Mouse (Mus musculus) liver, embryonic 14.5 days (tissue): Measurements from ENCODE around the gene St6galnac3. TPM values are rescaled to one million over a fixed set of nuclear protein-coding genes. Genes with fewer than 3 reads are reported as not detected.

ENCODE experiments used
- ATAC-seq: fragments of 200-750 bp; cut with Nextera tagmentation; 2 replicates; pipeline ENCODE4 v1.8.0; 2017; ENCODE audit warnings: moderate number of reproducible peaks, mild to moderate bottlenecking, moderate library complexity; ENCODE audit not compliant: insufficient read depth
- DNase-seq, 3 experiments: peaks; one replicate each; pipeline ENCODE4 v3.0.0-alpha.2; 2012 to 2013; ENCODE audit warnings: low read depth in 3 of 3, low spot score in 3 of 3
- H3K27ac ChIP-seq: fragments of 300-500 bp; sonication (generic); 2 replicates; pipeline ENCODE4 v1.5.1; 2014; ENCODE audit warnings: moderate library complexity, mild to moderate bottlenecking, control low read depth, inconsistent platforms
- H3K27me3 ChIP-seq: fragments of 300-500 bp; sonication (generic); 2 replicates; pipeline ENCODE4 v1.6.1; 2014; ENCODE audit warnings: mild to moderate bottlenecking, low read length, moderate library complexity; ENCODE audit not compliant: control insufficient read depth, insufficient read depth
- H3K36me3 ChIP-seq: fragments of 300-500 bp; sonication (generic); replicated peaks from 2 replicates; pipeline ENCODE4 v1.6.1; 2014; ENCODE audit warnings: low read depth; ENCODE audit not compliant: control insufficient read depth, insufficient read depth
- H3K4me1 ChIP-seq, 2 experiments: fragments of 200-500 bp in 1 of 2; fragments of 300-500 bp in 1 of 2; sonication (generic) in 1 of 2; replicated peaks; 2 replicates each; pipeline ENCODE4 v1.6.1; 2012 to 2014; ENCODE audit warnings: antibody characterized with exemption in 1 of 2, inconsistent platforms in 1 of 2, low read length in 1 of 2; ENCODE audit not compliant: control insufficient read depth in 2 of 2, insufficient read depth in 2 of 2
- H3K4me2 ChIP-seq: fragments of 300-500 bp; sonication (generic); 2 replicates; pipeline ENCODE4 v1.6.1; 2014; ENCODE audit warnings: low read depth, mild to moderate bottlenecking, control low read depth, moderate library complexity
- H3K4me3 ChIP-seq, 2 experiments: fragments of 200-500 bp in 1 of 2; fragments of 300-500 bp in 1 of 2; sonication (generic) in 1 of 2; 2 replicates each; pipeline ENCODE4 v1.5.1; 2012 to 2014; ENCODE audit warnings: low read depth in 2 of 2, low read length in 2 of 2, mild to moderate bottlenecking in 2 of 2, control low read depth in 1 of 2, inconsistent platforms in 1 of 2, moderate library complexity in 1 of 2; ENCODE audit not compliant: insufficient read depth in 1 of 2
- H3K9ac ChIP-seq: fragments of 300-500 bp; sonication (generic); replicated peaks from 2 replicates; pipeline ENCODE4 v1.6.1; 2014; ENCODE audit warnings: mild to moderate bottlenecking, control low read depth, moderate library complexity
- H3K9me3 ChIP-seq: fragments of 300-500 bp; sonication (generic); 2 replicates; pipeline ENCODE4 v1.6.1; 2016; ENCODE audit warnings: low read length, mixed read lengths; ENCODE audit not compliant: control insufficient read depth
- CTCF ChIP-seq: IDR thresholded peaks from 2 replicates; pipeline ENCODE4 v1.5.1; 2016; ENCODE audit warnings: antibody characterized with exemption, low read depth, control low read depth
- EP300 ChIP-seq: IDR thresholded peaks from 2 replicates; pipeline ENCODE4 v1.6.1; 2016; ENCODE audit warnings: antibody characterized with exemption, low read depth
- WGBS: fragments of 180-500 bp; shearing (Covaris S2); extraction: QIAGEN DNeasy Blood & Tissue Kit; methylation state at CpG from one replicate; pipeline ENCODE4 v1.1.7; 2014; ENCODE audit not compliant: insufficient replicate concordance; 5-methylcytosine and 5-hydroxymethylcytosine counted together
- polyA plus RNA-seq, 2 experiments: library from polyadenylated mRNA; depleted of rRNA in 1 of 2; stranded (reverse) in 1 of 2; unstranded in 1 of 2; fragments of >200 nt; fragmentation: Nextera tagmentation in 1 of 2; extraction: Ambion mirVana in 1 of 2; gene quantifications; 2 replicates each; pipeline versions ENCODE4 v1.2.1 to v1.2.3; 2012 to 2014

St6galnac3 gene
- polyA plus RNA-seq, 2 experiments, result 2.9 to 5.7 TPM

- no peaks in the 10 kb centered on the region for H3K4me1 ChIP-seq
Measured at GRCm38 (mm10) chr3:153421060-153421917, 303.7 kb downstream of the St6galnac3 start.

GRCm38 (mm10) chr3:153419331-153419730, 305.6 kb downstream of the St6galnac3 start:
- Histone ChIP-seq H3K27me3 (no peaks in the 10 kb centered on the region), H3K9me3 (no peaks in the 10 kb centered on the region), H3K27ac (no peak overlapping the region), H3K4me1 (no peaks in the 10 kb centered on the region), H3K36me3 (no peaks in the 10 kb centered on the region), H3K9ac (no peak overlapping the region), H3K4me2 (no peak overlapping the region), H3K4me3 (no peak overlapping the region)
- DNase-seq (no peak), ATAC-seq (no peak)
- 60% methylated on average over 7 of the region's 7 CpGs for WGBS
- TF ChIP-seq EP300, result no peak
- TF ChIP-seq CTCF, result no peak

More at GRCm38 (mm10) chr3:153421060-153421917, 303.7 kb downstream of the St6galnac3 start:
- no peak for ATAC-seq
- TF ChIP-seq EP300, result no peak
- Histone ChIP-seq H3K9ac (no peak overlapping the region), H3K4me3 (no peak overlapping the region), H3K27me3 (no peaks in the 10 kb centered on the region), H3K36me3 (no peaks in the 10 kb centered on the region), H3K4me2 (no peak overlapping the region), H3K27ac (no peak overlapping the region), H3K9me3 (no peaks in the 10 kb centered on the region)
- DNase-seq, result no peak
- 75% methylated on average over 14 of the region's 14 CpGs for WGBS

- H3K27ac ChIP-seq, result no peak overlapping the region
- ATAC-seq, result no peak
- TF ChIP-seq EP300 (no peak), CTCF (no peak)
- no peak for DNase-seq
- no peaks in the 10 kb centered on the region for H3K27me3 ChIP-seq
- no peaks in the 10 kb centered on the region for H3K9me3 ChIP-seq
- H3K4me2 ChIP-seq, result no peak overlapping the region
- no peak overlapping the region for H3K4me3 ChIP-seq
- no peaks in the 10 kb centered on the region for H3K36me3 ChIP-seq
- 73% methylated on average over 9 of the region's 9 CpGs for WGBS
- no peak overlapping the region for H3K9ac ChIP-seq
- no peaks in the 10 kb centered on the region for H3K4me1 ChIP-seq
Measured at GRCm38 (mm10) chr3:153417001-153417400, 308.0 kb downstream of the St6galnac3 start.

- Histone ChIP-seq H3K4me3 (no peak overlapping the region), H3K9ac (no peak overlapping the region), H3K36me3 (no peaks in the 10 kb centered on the region), H3K27me3 (no peaks in the 10 kb centered on the region), H3K4me1 (no peaks in the 10 kb centered on the region), H3K27ac (no peak overlapping the region), H3K9me3 (no peaks in the 10 kb centered on the region), H3K4me2 (no peak overlapping the region)
- no peak for TF ChIP-seq EP300
- TF ChIP-seq CTCF, result no peak
- ATAC-seq, result no peak
- no peak for DNase-seq
- 74% methylated on average over 4 of the region's 4 CpGs for WGBS
Measured at GRCm38 (mm10) chr3:153416383-153416782, 308.6 kb downstream of the St6galnac3 start.

- H3K4me3 ChIP-seq, result no peak overlapping the region
- no peaks in the 10 kb centered on the region for H3K9me3 ChIP-seq
- 72% methylated on average over 2 of the region's 2 CpGs for WGBS
- ATAC-seq, result no peak
- no peaks in the 10 kb centered on the region for H3K36me3 ChIP-seq
- no peaks in the 10 kb centered on the region for H3K4me1 ChIP-seq
- no peak for DNase-seq
- TF ChIP-seq EP300 (no peak), CTCF (no peak)
- H3K27ac ChIP-seq, result no peak overlapping the region
- no peak overlapping the region for H3K9ac ChIP-seq
- H3K27me3 ChIP-seq, result no peaks in the 10 kb centered on the region
- H3K4me2 ChIP-seq, result no peak overlapping the region
Measured at GRCm38 (mm10) chr3:153414132-153414531, 310.8 kb downstream of the St6galnac3 start.
